Mouse (Mus musculus) thymus, postnatal 0 days (tissue): ENCODE measurements around the gene Lypd6b. TPM values are rescaled to one million over a fixed set of nuclear protein-coding genes. Genes with fewer than 3 reads are reported as not detected.

Experiments
- DNase-seq: peaks from one replicate; pipeline ENCODE4 v3.0.0-alpha.2; 2015; ENCODE audit warnings: low spot score
- polyA plus RNA-seq: library from polyadenylated mRNA; unstranded; fragments of >200 nt; fragmentation: Nextera tagmentation; extraction: Ambion mirVana; gene quantifications from 2 replicates; pipeline ENCODE4 v1.2.1, GENCODE M21; 2015

The Lypd6b gene
- polyA plus RNA-seq, 1 experiment from 2014 or later, result 14.3 TPM

DNA sequence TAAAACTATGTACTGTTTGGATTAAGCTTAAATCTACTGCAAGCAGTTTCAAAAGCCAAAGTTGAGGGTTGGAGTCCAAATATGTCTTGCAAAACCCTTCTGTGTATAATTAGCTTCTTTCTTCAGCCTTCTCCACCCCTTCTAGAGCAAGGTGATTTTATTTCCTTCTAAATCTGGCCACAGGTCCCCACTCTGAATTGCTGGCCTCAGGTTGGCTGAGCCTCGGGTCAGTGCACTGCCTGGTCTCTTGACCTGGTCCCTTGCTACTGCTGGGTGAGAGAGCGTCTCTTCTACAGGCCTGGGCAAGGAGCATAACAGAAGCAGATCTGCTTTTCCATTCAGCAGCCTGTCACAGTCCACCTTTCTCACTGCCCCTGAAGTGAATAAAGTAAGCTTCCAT is 18.6 kb upstream of the Lypd6b start:
- DNase-seq, result no peak

GRCm38 (mm10) chr2:49770440-49770839 is 17.0 kb upstream of the Lypd6b start:
- no peak for DNase-seq

DNA sequence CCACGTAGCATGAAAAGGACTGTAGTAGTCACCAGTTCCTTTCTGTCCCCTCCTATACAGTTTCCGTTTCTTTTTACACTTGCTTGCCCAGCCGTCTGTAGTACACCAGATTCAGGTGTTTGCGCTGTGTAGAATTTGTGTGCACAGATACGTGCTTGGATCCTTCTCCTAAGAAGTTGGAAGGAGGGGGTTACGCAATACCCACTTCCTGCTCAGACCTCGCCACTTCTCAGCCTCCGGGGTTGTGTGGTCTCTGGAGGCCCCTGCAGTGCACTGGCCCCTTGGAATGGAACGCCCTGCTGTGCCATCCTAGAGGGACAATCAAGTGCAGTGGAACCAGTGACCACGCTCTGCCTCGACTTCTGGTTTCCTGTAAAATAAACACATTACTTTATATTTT is 16.3 kb upstream of the Lypd6b start:
- DNase-seq, result peak; percentile 47

GRCm38 (mm10) chr2:49773194-49773931 is 14.1 kb upstream of the Lypd6b start:
- DNase-seq, result no peak

GRCm38 (mm10) chr2:49774180-49774579 is 13.3 kb upstream of the Lypd6b start:
- no peak for DNase-seq

DNA sequence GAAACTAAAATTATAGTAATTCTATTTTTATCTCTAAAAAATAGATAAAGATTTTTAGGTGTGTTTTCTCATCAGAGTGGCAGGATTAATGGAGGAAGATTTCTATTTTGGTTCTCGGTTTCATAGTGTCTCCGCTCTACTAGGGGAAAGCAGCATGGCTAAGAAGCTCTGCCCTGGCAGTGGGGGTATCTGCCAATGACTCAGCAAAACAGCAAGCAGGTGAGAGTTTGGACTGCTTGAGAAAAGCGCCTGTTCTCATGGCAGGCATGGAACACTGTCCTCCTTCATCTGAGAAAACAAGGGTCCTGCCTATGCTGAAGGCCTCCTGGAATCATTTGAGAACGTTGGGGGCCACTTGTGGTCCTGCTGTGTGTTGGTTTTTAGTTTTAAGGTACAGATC is 12.3 kb upstream of the Lypd6b start:
- DNase-seq, result no peak

- peak; percentile 34 for DNase-seq
Observed at GRCm38 (mm10) chr2:49775735-49776134, 11.8 kb upstream of the Lypd6b start.

- DNase-seq, result no peak
Observed at GRCm38 (mm10) chr2:49776407-49776806, 11.1 kb upstream of the Lypd6b start.

DNA sequence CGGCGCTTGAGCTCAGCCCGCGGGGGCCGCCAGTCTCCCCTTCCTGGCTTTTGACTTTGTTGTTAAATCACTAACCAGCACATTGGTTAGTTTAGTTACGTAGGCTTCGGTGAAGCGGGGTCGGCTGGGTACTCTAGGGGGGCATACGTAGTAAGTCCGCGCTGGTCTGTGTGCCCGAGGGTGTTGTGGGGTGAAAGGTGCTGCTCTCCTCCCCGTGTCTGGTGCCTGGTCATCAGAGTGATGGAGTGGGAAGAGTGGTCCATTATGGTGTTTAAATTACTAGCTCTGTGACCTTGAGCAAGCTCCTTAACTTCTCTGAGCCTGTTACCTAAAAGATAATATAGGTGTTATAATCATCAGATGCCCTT is 547 bp downstream of the Lypd6b start:
- DNase-seq, result no peak

GRCm38 (mm10) chr2:49788643-49789042 is 1.2 kb downstream of the Lypd6b start:
- no peak for DNase-seq

GRCm38 (mm10) chr2:49789078-49789477 is 1.6 kb downstream of the Lypd6b start:
- no peak for DNase-seq

- no peak for DNase-seq
Observed at GRCm38 (mm10) chr2:49789504-49789903, 2.0 kb downstream of the Lypd6b start.

- DNase-seq, result no peak
Observed at GRCm38 (mm10) chr2:49797444-49798143, 10.1 kb downstream of the Lypd6b start.

DNA sequence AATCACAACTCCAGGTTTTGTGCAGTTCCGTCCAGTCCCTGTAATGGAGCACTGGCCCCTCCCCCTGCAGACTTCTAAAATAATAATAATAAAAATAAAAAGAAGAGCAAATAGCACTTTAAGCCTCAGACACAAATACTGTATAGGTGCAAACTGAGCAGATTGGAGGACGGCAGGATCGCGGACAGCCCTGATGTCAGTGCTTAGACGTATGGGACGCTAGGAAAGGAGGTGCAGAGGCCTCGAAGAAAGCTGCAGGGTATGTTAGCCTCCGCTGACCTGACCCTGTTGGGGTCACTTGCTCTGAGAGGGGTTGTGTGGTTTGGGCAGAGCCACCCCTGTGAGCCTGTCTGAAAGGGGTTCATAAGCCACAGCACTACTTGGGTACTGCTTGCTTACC is 17.0 kb downstream of the Lypd6b start:
- no peak for DNase-seq

DNA sequence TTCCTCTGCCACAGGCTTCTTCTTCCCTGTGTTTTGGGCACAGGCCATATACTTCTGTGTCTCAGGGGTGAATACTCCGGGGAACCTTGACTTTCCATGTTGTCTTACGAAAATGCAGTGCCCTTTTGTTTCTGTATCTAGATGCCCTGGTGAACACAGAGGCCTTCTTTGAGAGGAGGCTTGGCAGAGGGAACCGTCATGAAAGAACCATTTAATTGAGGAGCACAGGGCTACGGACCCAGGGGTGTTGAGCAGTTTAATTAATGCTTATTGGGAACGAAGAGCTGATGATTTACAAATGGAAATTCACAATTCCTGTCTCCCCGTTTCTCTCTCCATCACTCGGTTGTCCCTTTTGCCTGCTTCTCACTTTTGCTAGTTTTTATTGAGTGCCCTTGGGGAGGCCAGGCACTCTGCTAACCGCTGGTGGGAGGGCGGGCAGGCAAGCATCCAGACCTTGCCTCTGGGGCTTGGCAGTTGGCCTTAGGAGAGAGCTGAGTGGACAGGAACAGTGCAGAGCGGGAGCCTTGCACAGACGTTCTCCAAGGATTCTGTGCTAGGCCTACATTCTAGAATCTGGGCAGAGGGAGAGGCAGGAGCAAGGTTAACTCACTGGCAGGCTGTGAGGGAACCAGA is 18.4 kb downstream of the Lypd6b start:
- no peak for DNase-seq

DNA sequence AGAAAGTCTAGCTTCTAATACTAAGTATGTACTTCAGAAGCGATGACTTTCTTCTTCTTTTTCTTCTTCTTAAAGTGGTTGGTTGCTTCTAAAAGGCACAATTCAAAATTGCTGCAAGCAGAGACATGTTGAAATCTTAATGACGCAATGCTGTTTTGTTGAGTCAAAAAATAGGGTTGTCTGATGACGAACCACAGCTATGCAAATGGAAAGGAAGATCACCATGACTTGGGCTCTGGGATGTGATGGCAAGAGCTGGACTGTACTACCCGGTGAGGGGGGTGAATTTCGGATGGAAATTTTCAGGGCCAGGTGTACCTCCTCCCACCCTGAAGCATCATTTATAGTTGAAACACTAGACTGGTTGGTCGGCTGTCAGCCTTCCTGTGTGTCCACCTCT is 22.0 kb downstream of the Lypd6b start:
- no peak for DNase-seq

- DNase-seq, result no peak
Observed at GRCm38 (mm10) chr2:49811420-49811819, 23.9 kb downstream of the Lypd6b start.

DNA sequence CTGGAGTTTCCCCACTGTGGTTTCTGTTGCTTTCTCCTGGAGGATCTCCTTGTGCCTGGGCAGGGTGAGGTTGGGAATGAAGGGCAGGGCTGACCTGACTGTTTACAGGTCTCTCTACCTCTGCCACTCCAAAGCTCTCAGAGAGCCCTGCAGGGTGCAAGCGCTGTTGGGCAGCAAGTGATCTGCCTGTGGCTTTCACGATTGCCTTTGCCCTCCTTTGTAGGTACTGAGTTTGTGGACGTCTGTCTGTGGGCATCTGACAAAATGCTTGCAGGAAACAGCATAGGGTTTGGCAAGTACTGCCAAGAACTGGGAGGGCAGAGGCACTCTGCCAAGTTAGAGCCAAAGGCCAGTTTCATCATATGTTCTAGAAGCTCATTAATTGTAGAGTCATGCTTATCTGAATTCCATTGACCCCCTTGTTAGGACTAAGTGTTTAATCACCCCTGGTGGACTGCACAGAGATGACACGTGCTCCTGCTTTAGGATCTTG is 24.4 kb downstream of the Lypd6b start:
- no peak for DNase-seq

DNA sequence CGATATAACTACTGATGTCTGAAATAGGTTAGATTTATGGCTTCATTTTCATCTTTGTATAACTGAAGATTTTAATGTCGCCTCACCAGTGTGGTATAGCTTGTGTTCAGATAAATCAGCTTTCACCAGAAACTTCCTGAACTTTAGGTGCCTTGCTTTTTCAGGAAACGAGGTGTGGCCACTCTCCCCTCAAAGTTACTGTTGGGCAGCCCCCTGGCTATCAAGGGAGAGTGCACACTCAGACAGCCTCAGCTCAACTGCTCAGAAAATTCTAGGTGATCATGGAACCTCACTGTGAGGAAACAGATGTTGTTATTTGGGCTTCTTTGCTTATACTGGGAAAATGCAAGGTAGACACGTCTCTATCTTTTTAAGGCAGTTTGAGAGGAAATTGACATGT is 25.7 kb downstream of the Lypd6b start:
- no peak for DNase-seq

DNA sequence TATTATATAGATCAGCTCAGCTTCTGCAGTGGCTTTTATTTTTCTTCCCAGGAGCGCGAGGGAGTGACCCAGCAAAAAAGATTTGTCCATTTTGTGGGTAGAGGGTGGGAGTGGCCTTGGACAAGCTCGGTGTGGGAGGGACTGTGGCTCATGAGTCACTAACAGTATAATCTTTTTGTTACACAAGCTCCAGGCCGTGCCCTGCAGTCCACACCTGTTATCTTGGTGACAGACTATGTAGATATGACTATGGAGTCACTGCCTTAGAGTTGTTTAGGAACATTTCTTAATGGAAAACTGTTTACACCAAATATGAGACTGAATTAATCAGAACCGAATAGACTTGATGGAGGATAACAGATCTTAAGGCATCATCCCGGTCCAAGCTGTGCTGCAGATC is 26.5 kb downstream of the Lypd6b start:
- DNase-seq, result no peak

DNA sequence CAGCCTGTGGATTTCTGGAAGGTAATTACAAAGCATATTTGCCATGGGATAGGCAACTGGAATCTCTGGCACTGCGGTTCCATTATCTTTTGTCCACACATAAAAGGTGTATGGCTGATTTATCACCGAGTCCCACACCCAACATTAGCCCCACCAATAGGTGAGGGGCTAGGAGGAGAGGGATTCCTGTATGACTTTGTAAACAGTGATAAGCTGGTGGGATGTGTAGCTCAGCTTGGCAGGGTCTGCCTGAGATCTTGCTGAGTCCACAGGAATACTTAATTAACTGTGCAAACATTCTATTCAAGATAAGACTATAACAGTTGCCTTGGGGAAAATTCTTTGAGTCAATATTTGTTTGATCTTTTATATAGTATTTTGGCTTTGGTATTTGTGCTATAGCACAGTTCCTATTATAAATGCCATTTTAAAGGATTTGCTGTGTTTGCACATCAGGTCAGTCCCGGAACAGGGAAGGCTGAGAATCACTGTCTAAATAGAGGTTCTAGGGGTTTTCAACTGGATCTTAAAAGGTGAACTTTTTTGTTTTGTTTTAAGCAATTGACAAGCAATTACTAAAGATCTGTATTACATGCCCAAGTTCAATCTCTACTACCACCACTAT is 28.3 kb downstream of the Lypd6b start:
- no peak for DNase-seq

DNA sequence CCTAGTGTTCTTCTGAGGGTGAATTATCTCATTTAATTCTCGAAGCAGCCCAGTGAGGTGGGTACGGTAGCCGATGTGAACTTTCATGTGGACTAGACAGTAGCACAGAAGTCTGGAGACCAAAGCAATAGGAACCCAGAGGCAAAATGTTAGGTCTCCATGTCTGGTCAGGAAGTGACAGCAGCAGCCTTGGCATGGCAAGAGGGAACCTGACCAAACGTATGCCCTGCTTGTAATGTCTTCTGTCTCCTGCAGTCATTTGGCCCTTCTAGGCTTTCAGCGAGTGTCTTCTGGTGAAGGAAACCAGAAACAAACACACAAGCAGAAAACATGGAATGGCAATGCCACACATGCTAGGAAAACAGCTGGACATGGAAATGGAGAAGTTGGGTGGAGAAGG is 29.1 kb downstream of the Lypd6b start:
- no peak for DNase-seq
